In genomic region chr10:40906802-40907201, GRCm38 (mm10) we compare ENCODE assay signal across 28 mouse cellular contexts. TPM values are rescaled to one million over a fixed set of nuclear protein-coding genes. Genes with fewer than 3 reads are reported as not detected.
DNase-seq lines count a peak whose midpoint lies in the region; ATAC-seq and TF ChIP-seq lines count a peak whose summit lies in the region.
"Had no signal": no experiment of that assay in that cellular context is flagged by ENCODE, and none has a peak within 500 bp of the region (broad histone marks: within the 10 kb centered on the region; RNA-seq: fewer than 3 reads in every experiment).

No protein-coding gene starts in this region.

- intact Hi-C loops in heart, postnatal 25 days (cut with DNase I): no loop called here

- no peak overlapping the region for H3K9ac ChIP-seq in neural tube, embryonic 13.5 days
- H3K9ac ChIP-seq: embryonic facial prominence, embryonic 13.5 days; forebrain, embryonic 12.5 days; forebrain, embryonic 15.5 days; hindbrain, embryonic 13.5 days had no signal

- DNase-seq in frontal cortex, postnatal 36 days (ENCODE audit: low spot score in 2 of 2): no peak
- DNase-seq in neural tube, embryonic 10.5 days (ENCODE audit: extremely low spot score, low spot score): no peak
- no peak for DNase-seq in kidney, adult 8-10 months
- DNase-seq in heart, postnatal 25 days (ENCODE audit: low spot score): no peak
- DNase-seq: adrenal gland, adult 2 months; adrenal gland, postnatal 14 days; B cell, adult 2 months; cerebellum, adult 11-12 months; cerebellum, adult 8-10 months; embryo, embryonic 11 days; gastrocnemius, adult 2 months; gastrocnemius, postnatal 14 days; heart, adult 11 months; heart, postnatal 36 days had no signal

- no peak overlapping the region for H3ac ChIP-seq in myocyte (ENCODE audit: control insufficient read depth, insufficient read length)

- no peak overlapping the region for H3K4me2 ChIP-seq in neural tube, embryonic 13.5 days
- H3K4me2 ChIP-seq in myocyte (ENCODE audit: low read depth): peak overlapping the region; percentile 62
- H3K4me2 ChIP-seq: embryonic facial prominence, embryonic 13.5 days; forebrain, embryonic 12.5 days; forebrain, embryonic 15.5 days; heart, embryonic 11.5 days; hindbrain, embryonic 13.5 days had no signal

- H3K36me3 ChIP-seq in neural tube, embryonic 13.5 days: no peaks in the 10 kb centered on the region
- no peaks in the 10 kb centered on the region for H3K36me3 ChIP-seq in myocyte (ENCODE audit: control insufficient read depth, insufficient read depth)
- H3K36me3 ChIP-seq: embryonic facial prominence, embryonic 13.5 days; forebrain, embryonic 12.5 days; forebrain, embryonic 15.5 days; G1E; hindbrain, embryonic 13.5 days had no signal

- H3K27ac ChIP-seq in neural tube, embryonic 13.5 days (replicated peaks): no peak overlapping the region
- H3K27ac ChIP-seq: embryonic facial prominence, embryonic 10.5 days; embryonic facial prominence, embryonic 13.5 days; forebrain, embryonic 12.5 days; forebrain, embryonic 15.5 days; gastrocnemius, adult 2 months; hindbrain, embryonic 10.5 days had no signal

- H3K27me3 ChIP-seq in neural tube, embryonic 13.5 days: no peaks in the 10 kb centered on the region
- no peaks in the 10 kb centered on the region for H3K27me3 ChIP-seq in myocyte (ENCODE audit: control insufficient read depth, insufficient read depth, insufficient read length)
- H3K27me3 ChIP-seq: CH12.LX; embryonic facial prominence, embryonic 13.5 days; forebrain, embryonic 12.5 days; forebrain, embryonic 15.5 days; hindbrain, embryonic 13.5 days had no signal

- ATAC-seq in frontal cortex, adult (ENCODE audit: low TSS enrichment): peak; percentile 36; the same call in 1 of the 2 replicates
- ATAC-seq in neural tube, embryonic 13.5 days (ENCODE audit: low read depth): peak; percentile 54; the same call in 1 of the 2 replicates
- ATAC-seq: forebrain, embryonic 15.5 days; hindbrain, embryonic 16.5 days had no signal

- no peak overlapping the region for H3K4me3 ChIP-seq in neural tube, embryonic 13.5 days
- no peak overlapping the region for H3K4me3 ChIP-seq in myocyte
- H3K4me3 ChIP-seq: embryonic facial prominence, embryonic 10.5 days; embryonic facial prominence, embryonic 13.5 days; erythroblast, embryonic 14.5 days; forebrain, embryonic 12.5 days; forebrain, embryonic 15.5 days; gastrocnemius, adult 2 months; hindbrain, embryonic 10.5 days; hindbrain, embryonic 13.5 days had no signal

- H3K4me1 ChIP-seq in neural tube, embryonic 13.5 days (replicated peaks): peaks cover 18% of the 10 kb centered on the region
- H3K4me1 ChIP-seq: embryonic facial prominence, embryonic 10.5 days; forebrain, embryonic 15.5 days had no signal

- WGBS in neural tube, embryonic 13.5 days: 56% methylated on average over 7 of the region's 7 CpGs

- H3K79me2 ChIP-seq in myocyte (ENCODE audit: control insufficient read depth, insufficient read depth): peaks cover 6% of the 10 kb centered on the region

- TF ChIP-seq POLR2A in myocyte (IDR thresholded peaks at IDR 0.05; ENCODE audit: insufficient read length, low read depth): no peak

- no peaks in the 10 kb centered on the region for H3K9me3 ChIP-seq in neural tube, embryonic 13.5 days
- H3K9me3 ChIP-seq: embryonic facial prominence, embryonic 10.5 days; embryonic facial prominence, embryonic 13.5 days; forebrain, embryonic 12.5 days; forebrain, embryonic 15.5 days; G1E; hindbrain, embryonic 10.5 days; hindbrain, embryonic 13.5 days had no signal

TF ChIP-seq in myocyte, 11 proteins besides CTCF, POLR2A, EP300 and RAD21:
- TF ChIP-seq POLR2AphosphoS2 (IDR thresholded peaks at IDR 0.05; ENCODE audit: insufficient read length, low read depth) (no peak), E2F4 (IDR thresholded peaks at IDR 0.05; ENCODE audit: insufficient read depth) (no peak), REST (IDR thresholded peaks at IDR 0.05; ENCODE audit: insufficient read depth, insufficient read length) (no peak), TCF3 (IDR thresholded peaks at IDR 0.05; ENCODE audit: insufficient read length, low read depth) (no peak), SRF (IDR thresholded peaks at IDR 0.05; ENCODE audit: control insufficient read depth, insufficient read length, low read depth) (no peak), MYOD1 (IDR thresholded peaks at IDR 0.05; ENCODE audit: control insufficient read depth in 1 of 3, insufficient read length in 2 of 3, low read depth in 2 of 3) (no peak), MAX (IDR thresholded peaks at IDR 0.05; ENCODE audit: low read depth) (no peak), USF1 (IDR thresholded peaks at IDR 0.05; ENCODE audit: low read depth) (no peak), TCF12 (IDR thresholded peaks at IDR 0.05; ENCODE audit: insufficient read depth, poor library complexity, severe bottlenecking) (no peak)

RNA-seq across cellular contexts. Expression of gene Wasf1, which starts 23.5 kb away (rescaled TPM):
- 106 and 116 TPM in 2 replicates for polyA plus RNA-seq in neural tube, embryonic 13.5 days (2015; fragmentation: Nextera tagmentation; extraction: Ambion mirVana)
- polyA plus RNA-seq in myocyte (2012; fragmentation: generic; extraction: Trizol): 6.3 TPM
- total RNA-seq in heart, postnatal 25 days (2021): under 1 TPM; 0.70 to 0.78 TPM
- total RNA-seq: CH12.LX had no signal

RNA-seq across cellular contexts. Expression of gene Cdc40, which starts 23.7 kb away (rescaled TPM):
- 27.0 and 27.5 TPM in 2 replicates for polyA plus RNA-seq in neural tube, embryonic 13.5 days (2015; fragmentation: Nextera tagmentation; extraction: Ambion mirVana)
- 9.3 TPM for polyA plus RNA-seq in myocyte (2012; fragmentation: generic; extraction: Trizol)
- 10 to 100 TPM; 19.1 to 20.2 TPM for total RNA-seq in heart, postnatal 25 days (2021)

Comparison
In these comparisons a context has a peak if more than half of its experiments do, and no peak if none do; other contexts are left out.
1. RNA of gene Wasf1, which starts 23.5 kb away (polyA plus RNA-seq): 106 to 116 TPM in neural tube, embryonic 13.5 days; 6.3 TPM in myocyte (single experiment); every median in the first group is over 10 times any median in the second.